Mouse (Mus musculus): ENCODE results near the gene Ccdc146.

Gene Ccdc146

DNA sequence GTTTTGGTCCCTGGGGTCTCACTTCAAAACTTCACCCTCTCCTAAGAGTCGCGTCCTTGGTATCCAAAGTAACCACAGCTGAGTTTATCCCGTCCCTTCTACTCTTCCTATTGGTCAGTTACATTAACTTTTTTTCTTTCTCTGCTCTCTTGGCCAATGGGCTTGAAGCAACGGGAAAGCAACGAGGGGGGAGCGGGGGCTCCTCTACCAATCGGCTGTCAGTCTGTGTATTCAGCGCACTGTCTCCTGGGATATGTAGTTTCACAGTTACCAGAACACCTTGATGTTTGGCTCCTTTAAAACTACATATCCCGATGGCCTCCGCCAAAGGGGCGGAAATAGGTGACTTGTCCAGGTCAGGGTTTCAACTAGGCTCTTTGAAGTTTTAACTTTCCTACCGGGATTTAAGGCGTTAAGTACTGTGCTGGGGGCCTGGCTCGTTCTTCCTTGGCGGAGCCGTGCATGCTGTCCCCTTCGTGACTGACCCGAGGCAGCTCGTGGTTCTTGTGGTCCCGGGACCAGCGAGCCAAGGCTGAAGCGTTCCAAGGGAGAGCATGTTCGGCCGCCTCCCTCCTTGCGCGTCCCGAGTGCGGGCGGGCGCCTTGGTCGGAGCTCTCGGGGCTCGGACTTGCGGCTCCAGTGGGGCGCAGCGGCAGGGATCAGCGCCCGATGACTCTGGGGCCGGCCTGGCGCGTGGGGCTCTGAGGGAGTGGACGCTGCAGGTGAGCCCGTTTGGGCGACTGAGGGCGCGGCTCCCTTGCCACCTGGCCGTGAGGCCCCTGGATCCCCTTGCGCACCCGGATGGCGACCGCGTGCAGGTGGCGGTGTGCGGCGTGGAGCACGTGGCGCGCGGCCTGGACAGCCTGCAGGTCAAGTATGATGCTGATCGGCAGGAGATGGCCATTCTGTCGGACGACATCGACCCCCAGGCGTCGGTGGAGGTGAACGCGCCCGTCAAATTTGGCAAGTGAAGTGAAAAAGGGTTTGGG lies at the start of gene Ccdc146, which contains the start of gene Fam185a:
TSS of gene Ccdc146 (minus strand) at position 64 of the 989 bp plus-strand sequence.
TSS of gene Fam185a (plus strand) at position 345 of the 989 bp plus-strand sequence.
- DNase-seq = peak; percentile 92

GRCm38 (mm10) chr5:21468100-21468499 lies 43.6 kb upstream of the Ccdc146 start:
- no peak for DNase-seq

DNA sequence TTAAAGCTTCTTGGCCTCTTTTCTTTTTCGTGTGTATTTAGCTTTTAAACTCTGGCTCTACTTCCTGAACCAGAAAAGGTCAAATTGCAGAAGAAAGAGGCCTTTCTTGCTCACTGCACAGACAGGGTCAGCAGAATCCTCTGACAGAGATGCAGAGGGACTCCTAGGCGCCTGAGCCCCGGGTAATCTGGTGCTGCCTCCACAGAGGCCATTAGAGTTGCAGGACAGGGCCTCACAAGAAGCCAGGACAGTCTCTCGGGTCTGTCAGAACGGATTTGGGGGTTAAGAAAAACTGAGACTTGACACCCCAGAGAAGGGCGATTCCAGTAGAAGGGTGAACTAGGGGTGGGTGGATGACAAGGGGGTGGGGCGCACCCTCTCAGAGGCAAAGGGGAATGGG lies 42.9 kb upstream of the Ccdc146 start:
- DNase-seq = no peak

GRCm38 (mm10) chr5:21440833-21441530 lies 16.5 kb upstream of the Ccdc146 start:
- DNase-seq = peak in 1 of 2 experiments; percentile 12

DNA sequence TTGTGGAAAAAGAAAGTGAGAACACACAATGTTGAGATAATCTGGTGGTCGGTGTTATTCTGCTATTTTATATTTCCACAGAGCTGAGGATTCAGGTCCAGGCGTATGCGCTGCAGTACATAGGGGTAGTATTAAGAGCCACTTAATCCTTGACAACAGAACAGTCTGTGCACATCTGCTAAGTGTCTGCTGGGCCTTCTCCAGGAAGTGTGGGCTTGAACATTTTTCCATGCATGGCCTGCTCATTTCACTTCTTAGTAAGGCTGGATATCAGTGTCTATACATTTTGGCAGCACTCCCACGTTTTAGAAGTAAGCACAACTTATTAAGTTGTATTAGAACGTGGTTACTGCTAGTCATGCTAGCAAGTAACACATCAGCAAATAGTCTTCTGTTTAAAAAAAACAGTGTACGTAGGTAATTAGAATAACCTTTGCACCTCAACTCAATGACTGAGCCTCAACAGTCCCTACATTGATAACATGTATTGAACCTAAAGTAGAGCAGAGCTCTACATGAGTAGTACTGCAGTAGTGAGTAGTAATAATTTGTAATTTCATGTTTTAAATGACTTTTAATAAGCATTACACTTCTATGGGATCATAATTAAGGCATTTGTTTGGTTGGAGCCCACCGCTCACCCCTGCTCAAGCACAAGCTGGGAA lies 15.1 kb upstream of the Ccdc146 start:
- no peak for DNase-seq

GRCm38 (mm10) chr5:21438428-21438827 lies 14.0 kb upstream of the Ccdc146 start:
- DNase-seq = no peak

DNA sequence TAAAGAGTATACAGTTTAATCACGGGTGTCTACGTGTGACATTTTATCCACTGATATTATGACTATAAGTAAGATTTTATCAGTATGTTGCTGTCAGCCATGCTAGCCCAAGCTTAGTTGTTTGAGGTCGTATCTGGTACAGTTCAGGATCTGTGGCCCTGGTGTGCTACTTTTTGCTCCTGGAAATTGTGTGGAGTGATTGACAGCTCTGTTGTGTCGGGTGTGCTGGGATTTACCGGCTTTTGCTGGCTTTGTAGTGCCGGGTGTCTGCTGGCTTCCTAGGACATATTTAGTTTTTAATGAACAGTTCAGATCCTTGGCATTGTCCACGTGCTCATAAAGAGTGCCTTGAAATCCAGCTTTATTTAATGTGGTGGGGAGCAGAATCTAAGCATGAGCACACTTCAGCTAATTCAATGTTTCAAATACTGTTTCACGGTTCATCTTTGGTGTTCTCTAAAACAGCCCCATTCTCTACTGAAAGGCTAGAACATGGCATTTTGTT lies 12.0 kb upstream of the Ccdc146 start:
- DNase-seq = no peak

GRCm38 (mm10) chr5:21434148-21434929 lies 9.9 kb upstream of the Ccdc146 start:
- peak; percentile 71 to 73 for DNase-seq

GRCm38 (mm10) chr5:21426666-21427065 lies 2.2 kb upstream of the Ccdc146 start:
- no peak for DNase-seq

DNA sequence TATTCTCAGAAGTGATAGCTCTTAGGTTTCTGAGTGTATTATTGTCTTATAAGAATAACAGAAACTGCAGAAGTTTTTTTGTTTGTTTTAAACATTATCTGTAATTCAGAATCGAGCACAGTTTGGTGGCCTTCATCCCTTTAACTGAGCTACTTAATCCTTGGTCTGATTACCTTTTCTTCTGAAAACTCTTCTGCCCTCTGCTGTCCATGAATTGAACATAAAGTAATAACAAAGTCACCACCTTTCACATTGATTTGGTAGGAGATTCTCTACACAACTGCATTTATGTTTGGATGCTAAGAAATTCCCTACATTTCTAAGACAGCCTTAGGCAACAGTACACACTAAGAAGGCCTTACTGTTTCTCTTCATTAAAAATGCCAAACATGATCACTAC lies 3.9 kb downstream of the Ccdc146 start:
- DNase-seq = no peak

GRCm38 (mm10) chr5:21418613-21419012 lies 5.9 kb downstream of the Ccdc146 start:
- no peak for DNase-seq

GRCm38 (mm10) chr5:21414116-21414820 lies 10.2 kb downstream of the Ccdc146 start:
- DNase-seq = no peak

DNA sequence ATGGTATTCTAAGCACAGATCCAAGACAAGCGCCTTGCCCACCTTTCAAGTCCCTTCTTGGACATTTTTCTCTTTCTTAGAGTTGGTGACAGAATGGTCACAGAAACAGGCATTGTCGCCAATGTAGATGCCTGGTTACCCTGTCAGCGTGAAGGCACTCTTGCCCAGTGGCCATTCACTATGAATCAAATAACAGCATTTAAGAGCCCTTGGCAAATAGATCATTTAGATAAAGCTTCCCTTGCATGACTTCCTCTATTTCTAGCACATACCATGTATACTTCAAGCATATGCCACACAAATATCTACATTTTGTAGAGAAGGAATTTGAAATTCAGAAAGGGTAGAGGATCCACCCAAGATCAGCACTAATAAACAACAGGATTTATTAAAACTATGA lies 11.2 kb downstream of the Ccdc146 start:
- DNase-seq = no peak

DNA sequence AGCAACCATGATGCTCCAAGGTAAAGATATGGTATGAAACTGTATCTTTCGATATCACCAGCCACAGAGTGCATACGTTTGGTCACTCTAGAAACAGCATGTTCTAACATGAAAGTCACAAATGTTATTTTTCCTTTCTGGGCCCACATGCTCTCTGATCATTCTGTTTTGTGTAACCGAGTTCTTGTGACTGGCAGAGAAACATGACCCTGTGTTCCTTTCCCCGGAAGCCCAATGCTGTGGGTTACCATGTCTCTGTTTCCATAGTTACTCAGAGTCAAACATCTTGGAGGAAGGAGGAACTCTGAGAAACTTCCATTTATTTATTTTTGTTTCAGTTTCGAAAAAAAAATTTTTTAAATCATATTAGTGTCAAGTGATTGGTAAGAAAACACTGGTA lies 12.4 kb downstream of the Ccdc146 start:
- DNase-seq = no peak

DNA sequence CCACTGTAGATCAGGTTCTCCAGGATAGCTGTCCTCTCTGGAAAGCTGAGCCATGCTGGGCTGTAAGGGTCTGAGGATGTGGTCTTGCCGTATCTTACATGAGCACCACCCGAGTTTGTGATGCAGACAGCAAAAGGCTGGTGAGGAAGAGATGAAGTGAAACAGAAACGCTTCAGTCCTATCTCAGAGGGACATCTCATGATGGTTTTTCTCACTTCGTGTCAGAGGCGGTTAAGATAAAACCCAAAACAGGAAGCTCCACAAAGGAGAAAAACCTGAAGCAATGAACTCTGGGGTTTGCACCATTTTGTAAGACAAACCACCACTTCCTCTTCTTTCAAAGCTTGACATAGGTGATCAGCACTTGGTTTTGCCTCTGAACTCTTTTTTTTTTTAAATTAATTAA lies 13.2 kb downstream of the Ccdc146 start:
- DNase-seq = no peak

DNA sequence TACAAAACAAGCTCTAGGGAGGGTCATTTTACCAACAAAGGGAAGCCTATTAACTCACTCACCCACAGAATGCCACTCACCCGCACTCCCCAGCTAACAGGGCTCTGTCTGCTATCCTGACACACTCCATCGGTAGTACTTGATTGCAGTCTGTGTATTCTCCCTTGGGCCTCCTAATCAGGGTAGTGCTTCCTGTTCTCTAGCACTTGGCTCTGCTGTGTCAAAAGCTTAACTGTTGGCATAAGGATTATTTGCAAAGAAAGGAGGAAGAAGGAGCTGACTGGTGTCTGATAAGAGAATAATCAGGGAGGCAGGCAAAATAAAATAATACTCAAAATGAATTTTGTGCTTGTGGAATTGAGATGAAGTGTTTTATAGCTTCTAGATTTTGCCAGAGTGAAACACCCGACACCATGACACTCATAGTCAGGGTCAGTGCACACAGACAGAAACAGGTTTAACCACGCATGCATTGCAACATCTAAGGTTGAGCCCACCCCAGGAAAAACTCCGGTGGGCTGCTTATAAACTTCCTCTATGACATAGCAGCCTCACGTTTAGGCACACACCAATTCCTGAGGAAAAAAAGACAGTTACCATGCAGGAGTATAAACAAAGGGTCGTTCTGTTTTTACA lies 29.2 kb downstream of the Ccdc146 start:
- no peak for DNase-seq

GRCm38 (mm10) chr5:21394562-21394961 lies 29.9 kb downstream of the Ccdc146 start:
- DNase-seq = no peak

- no peak for DNase-seq
Measured at GRCm38 (mm10) chr5:21391616-21392384, 32.7 kb downstream of the Ccdc146 start.

- no peak for DNase-seq
Measured at GRCm38 (mm10) chr5:21388855-21389254, 35.6 kb downstream of the Ccdc146 start.

- no peak for DNase-seq
Measured at GRCm38 (mm10) chr5:21387340-21387739, 37.1 kb downstream of the Ccdc146 start.
